Mouse (Mus musculus) liver, embryonic 15.5 days (tissue): Measurements from ENCODE around the gene Timd2. TPM values are rescaled to one million over a fixed set of nuclear protein-coding genes. Genes with fewer than 3 reads are reported as not detected.
A peak's percentile ranks its signal among the peaks of the same experiment; 100 is the strongest.
"Not testable (repeated sequence)": the region's sequence is repeated elsewhere in the genome, so short reads cannot be mapped to it uniquely, and the experiment has no call there.

Experiments
- ATAC-seq: fragments of 200-750 bp; cut with Nextera tagmentation; 2 replicates; pipeline ENCODE4 v1.8.0; 2017; ENCODE audit warnings: moderate number of reproducible peaks, mild to moderate bottlenecking, moderate library complexity; ENCODE audit not compliant: insufficient read depth
- H3K27ac ChIP-seq: fragments of 300-500 bp; sonication (generic); replicated peaks from 2 replicates; pipeline ENCODE4 v1.5.1; 2015; ENCODE audit warnings: mild to moderate bottlenecking, inconsistent platforms
- H3K27me3 ChIP-seq: fragments of 300-500 bp; sonication (generic); 2 replicates; pipeline ENCODE4 v1.6.1; 2015; ENCODE audit warnings: mild to moderate bottlenecking, inconsistent platforms
- H3K36me3 ChIP-seq: fragments of 300-500 bp; sonication (generic); replicated peaks from 2 replicates; pipeline ENCODE4 v1.6.1; 2015; ENCODE audit warnings: moderate library complexity, mild to moderate bottlenecking, inconsistent platforms
- H3K4me1 ChIP-seq: fragments of 300-500 bp; sonication (generic); replicated peaks from 2 replicates; pipeline ENCODE4 v1.6.1; 2015; ENCODE audit warnings: inconsistent platforms
- H3K4me2 ChIP-seq: fragments of 300-500 bp; sonication (generic); 2 replicates; pipeline ENCODE4 v1.6.1; 2015; ENCODE audit warnings: moderate library complexity, mild to moderate bottlenecking, inconsistent platforms
- H3K4me3 ChIP-seq: fragments of 300-500 bp; sonication (generic); replicated peaks from 2 replicates; pipeline ENCODE4 v1.5.1; 2015; ENCODE audit warnings: mild to moderate bottlenecking, inconsistent platforms
- H3K9ac ChIP-seq: fragments of 300-500 bp; sonication (generic); 2 replicates; pipeline ENCODE4 v1.6.1; 2015; ENCODE audit warnings: moderate library complexity, mild to moderate bottlenecking, inconsistent platforms
- H3K9me3 ChIP-seq: fragments of 300-500 bp; sonication (generic); replicated peaks from 2 replicates; pipeline ENCODE4 v1.6.1; 2016; ENCODE audit warnings: inconsistent platforms
- WGBS: fragments of 180-500 bp; shearing (Covaris S2); methylation state at CpG from one replicate; pipeline ENCODE4 v1.1.7; 2015; ENCODE audit warnings: mixed read lengths; ENCODE audit not compliant: insufficient replicate concordance; 5-methylcytosine and 5-hydroxymethylcytosine counted together
- polyA plus RNA-seq: library from polyadenylated mRNA; unstranded; fragments of >200 nt; fragmentation: Nextera tagmentation; extraction: Ambion mirVana; gene quantifications from 2 replicates; pipeline ENCODE4 v1.2.1, GENCODE M21; 2015

Timd2 gene
- 49.7 and 60.1 TPM in 2 replicates for polyA plus RNA-seq

DNA sequence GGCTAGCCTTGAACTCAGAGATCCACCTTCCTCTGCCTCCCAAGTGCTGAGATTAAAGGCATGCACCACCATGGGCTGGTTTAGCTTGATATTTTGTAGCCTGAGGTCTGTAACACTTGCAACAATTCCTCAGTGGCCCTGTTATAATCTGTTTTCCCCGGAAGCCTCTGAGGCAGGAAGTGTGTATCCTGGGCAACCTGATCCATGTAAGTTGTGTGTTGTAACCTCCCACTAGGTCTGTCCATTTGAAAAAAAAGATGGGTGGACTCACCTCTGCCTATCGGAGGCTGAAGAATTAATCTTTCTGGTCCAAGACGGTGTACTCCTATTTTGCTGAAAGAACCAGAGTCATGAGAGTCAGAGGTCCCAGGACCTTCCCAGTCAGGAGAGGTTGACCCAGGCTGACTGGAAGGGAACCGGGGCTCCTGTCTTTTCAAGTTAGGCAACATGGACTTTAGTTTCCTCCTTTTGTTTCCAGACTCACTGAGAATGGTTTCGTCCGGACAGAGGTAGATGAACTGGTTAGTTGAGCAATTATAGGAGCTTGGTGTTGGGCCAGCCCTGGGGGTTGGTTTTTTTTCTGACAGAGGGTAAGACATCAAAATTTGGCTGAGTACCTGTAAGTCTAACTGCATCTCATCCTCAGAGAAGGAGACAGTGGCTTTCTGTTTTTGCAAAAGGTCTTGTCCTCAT, at the start of gene Timd2:
TSS of gene Timd2 (minus strand) at position 398 of the 693 bp plus-strand sequence.
- ATAC-seq: peak; percentile 52

DNA sequence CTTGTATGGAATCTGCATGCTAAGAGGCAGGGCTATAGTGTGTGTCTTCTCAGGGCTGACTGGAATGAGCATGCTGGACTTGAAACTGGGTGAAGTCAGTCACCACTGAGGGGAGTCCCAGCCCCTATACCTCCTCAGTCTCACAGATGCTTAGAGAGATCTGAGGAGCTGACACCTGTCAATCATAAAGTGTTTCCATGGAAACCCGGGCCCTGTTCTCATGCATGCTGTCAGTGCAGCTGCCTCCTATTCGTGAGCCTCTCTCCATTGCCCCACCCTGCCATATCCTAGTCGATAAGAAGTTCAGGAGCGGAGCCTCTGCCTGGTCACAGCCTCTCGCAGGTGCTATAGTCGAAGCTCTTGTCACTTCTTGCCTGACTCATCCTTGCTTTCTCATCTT, 48.9 kb upstream of the Timd2 start:
- not testable (repeated sequence) for H3K4me1 ChIP-seq, H3K27ac ChIP-seq, H3K27me3 ChIP-seq, H3K36me3 ChIP-seq, H3K9me3 ChIP-seq, H3K4me3 ChIP-seq, ATAC-seq, H3K4me2 ChIP-seq, H3K9ac ChIP-seq
- 76% methylated on average over 6 of the region's 6 CpGs for WGBS

More for the DNA sequence above, at the start of gene Timd2:
- H3K9me3 ChIP-seq: no peaks in the 10 kb centered on the region
- H3K9ac ChIP-seq: no peak within 1 kb of the TSS
- no peaks in the 10 kb centered on the region for H3K36me3 ChIP-seq
- peak within 1 kb of the TSS; percentile 55; the same call in 1 of the 2 replicates for H3K27ac ChIP-seq
- H3K4me2 ChIP-seq: peak within 1 kb of the TSS; percentile 23
- no peaks in the 10 kb centered on the region for H3K4me1 ChIP-seq
- peak within 1 kb of the TSS; percentile 15; the same call in 1 of the 2 replicates for H3K4me3 ChIP-seq
- WGBS: 45% methylated on average over 6 of the region's 6 CpGs
- no peaks in the 10 kb centered on the region for H3K27me3 ChIP-seq

DNA sequence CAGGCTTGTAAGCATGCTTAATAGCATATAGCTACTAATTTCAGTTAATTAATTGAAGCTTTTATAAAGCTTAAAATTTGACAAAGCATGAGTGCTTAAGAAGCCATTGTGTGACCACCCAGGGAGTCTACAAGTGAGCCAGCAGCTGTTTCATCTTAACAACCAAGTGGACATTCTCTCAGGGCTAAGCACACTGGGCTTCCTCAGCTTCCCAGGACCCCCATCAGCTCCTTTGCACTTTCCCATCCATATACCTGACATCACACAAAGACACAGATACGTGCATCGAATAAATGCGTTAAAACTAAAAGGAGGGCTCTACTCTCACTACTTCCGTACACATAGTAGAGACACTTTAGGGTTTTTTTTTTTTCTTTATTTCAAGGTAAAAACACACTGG, 47.8 kb upstream of the Timd2 start:
- H3K4me1 ChIP-seq: no peaks in the 10 kb centered on the region
- ATAC-seq: no peak
- no peak overlapping the region for H3K9ac ChIP-seq
- 74% methylated on average over 4 of the region's 4 CpGs for WGBS
- H3K4me3 ChIP-seq: no peak overlapping the region
- no peak overlapping the region for H3K4me2 ChIP-seq
- no peak overlapping the region for H3K27ac ChIP-seq
- H3K9me3 ChIP-seq: no peaks in the 10 kb centered on the region
- H3K27me3 ChIP-seq: no peaks in the 10 kb centered on the region
- H3K36me3 ChIP-seq: no peaks in the 10 kb centered on the region

DNA sequence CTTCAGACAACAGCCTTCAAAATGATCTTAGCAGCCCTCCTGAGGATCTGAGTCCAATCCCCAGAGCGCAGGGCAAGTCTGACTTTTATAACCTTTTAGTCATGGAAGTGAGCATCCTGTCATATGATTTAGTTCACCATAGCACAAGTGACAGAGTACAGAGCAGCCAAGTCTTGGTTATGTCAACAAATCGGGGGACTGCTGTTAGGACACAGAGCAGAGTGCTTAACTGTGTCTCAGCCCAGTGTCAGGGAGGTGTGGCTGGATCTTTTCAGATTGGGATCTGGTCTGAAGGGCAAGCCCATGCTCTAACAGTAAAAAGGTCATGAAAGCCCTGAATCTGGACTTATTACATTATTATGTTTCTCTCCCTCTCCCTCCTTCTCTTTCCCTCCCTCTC, 46.8 kb upstream of the Timd2 start:
- H3K9ac ChIP-seq: no peak overlapping the region
- no peaks in the 10 kb centered on the region for H3K36me3 ChIP-seq
- 37% methylated on average over 2 of the region's 2 CpGs for WGBS
- H3K4me1 ChIP-seq: no peaks in the 10 kb centered on the region
- no peak overlapping the region for H3K4me2 ChIP-seq
- H3K27ac ChIP-seq: no peak overlapping the region
- H3K9me3 ChIP-seq: no peaks in the 10 kb centered on the region
- H3K27me3 ChIP-seq: no peaks in the 10 kb centered on the region
- no peak overlapping the region for H3K4me3 ChIP-seq
- ATAC-seq: no peak

DNA sequence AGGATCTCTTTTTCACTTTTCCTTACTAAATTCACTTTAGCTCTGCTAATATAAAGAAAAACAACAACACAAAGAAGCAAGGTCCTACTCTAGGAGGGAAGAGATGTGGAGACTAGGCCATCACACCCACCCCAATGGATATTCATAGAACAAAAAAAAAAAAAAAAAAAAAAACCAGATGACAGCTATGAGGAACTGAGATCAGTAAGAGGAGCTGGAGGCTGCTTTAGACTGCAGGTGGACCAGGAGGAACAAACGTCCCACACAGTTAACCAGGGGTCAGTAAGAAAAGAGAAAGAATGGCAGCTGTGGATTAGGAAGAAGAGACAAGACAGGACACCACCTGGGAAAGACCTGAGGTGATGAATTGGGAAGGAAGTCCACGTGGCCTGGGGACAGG, 41.1 kb upstream of the Timd2 start:
- ATAC-seq: no peak
- Histone ChIP-seq H3K27me3 (no peaks in the 10 kb centered on the region), H3K27ac (no peak overlapping the region), H3K36me3 (no peaks in the 10 kb centered on the region), H3K4me2 (no peak overlapping the region), H3K9me3 (no peaks in the 10 kb centered on the region), H3K4me3 (no peak overlapping the region), H3K9ac (no peak overlapping the region), H3K4me1 (no peaks in the 10 kb centered on the region)
- 33% methylated on average over 2 of the region's 2 CpGs for WGBS

DNA sequence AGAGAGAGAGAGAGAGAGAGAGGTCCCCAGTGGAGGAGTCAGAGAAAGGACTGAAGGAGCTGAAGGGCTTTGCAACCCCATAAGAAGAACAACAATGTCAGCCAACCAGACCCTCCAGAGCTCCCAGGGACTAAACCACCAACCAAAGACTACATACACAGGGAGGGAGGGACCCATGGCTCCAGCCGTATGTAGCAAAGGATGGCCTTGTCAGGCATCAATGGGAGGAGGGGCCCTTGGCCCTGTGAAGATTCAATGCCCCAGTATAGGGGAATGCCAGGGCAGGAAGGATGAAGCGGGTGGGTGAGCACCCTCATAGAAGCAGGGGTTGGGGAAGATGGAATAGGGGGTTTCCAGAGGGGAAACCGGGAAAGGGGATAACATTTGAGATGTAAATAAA, 34.9 kb upstream of the Timd2 start:
- Histone ChIP-seq H3K36me3 (no peaks in the 10 kb centered on the region), H3K4me3 (no peak overlapping the region), H3K27ac (no peak overlapping the region), H3K27me3 (no peaks in the 10 kb centered on the region), H3K9me3 (no peaks in the 10 kb centered on the region), H3K9ac (no peak overlapping the region), H3K4me2 (no peak overlapping the region), H3K4me1 (no peaks in the 10 kb centered on the region)
- ATAC-seq: no peak
- WGBS: 48% methylated on average over 3 of the region's 3 CpGs

DNA sequence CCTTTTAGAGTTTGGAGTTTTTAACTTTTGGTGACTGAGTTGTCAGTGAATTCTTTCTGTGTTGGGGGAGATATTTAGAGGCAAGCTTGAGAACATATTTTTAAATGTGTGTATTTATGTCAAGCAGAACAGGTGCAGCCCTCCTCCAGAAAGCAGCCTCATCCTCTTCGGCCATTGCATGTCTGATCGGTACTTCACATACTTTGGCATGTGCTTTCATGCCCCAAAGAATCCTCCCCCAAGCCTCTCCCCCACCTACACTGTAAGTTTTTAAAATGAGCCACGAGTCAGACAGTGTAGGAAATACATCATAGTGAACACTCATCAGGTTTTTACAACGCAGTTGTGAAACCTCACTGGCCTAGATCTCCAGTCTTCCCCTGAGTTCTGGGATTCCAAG, 34.0 kb upstream of the Timd2 start:
- H3K9me3 ChIP-seq: no peaks in the 10 kb centered on the region
- no peak for ATAC-seq
- H3K9ac ChIP-seq: no peak overlapping the region
- H3K4me1 ChIP-seq: no peaks in the 10 kb centered on the region
- H3K4me3 ChIP-seq: no peak overlapping the region
- H3K27me3 ChIP-seq: no peaks in the 10 kb centered on the region
- H3K27ac ChIP-seq: no peak overlapping the region
- 58% methylated on average over 4 of the region's 4 CpGs for WGBS
- H3K4me2 ChIP-seq: no peak overlapping the region
- H3K36me3 ChIP-seq: no peaks in the 10 kb centered on the region

DNA sequence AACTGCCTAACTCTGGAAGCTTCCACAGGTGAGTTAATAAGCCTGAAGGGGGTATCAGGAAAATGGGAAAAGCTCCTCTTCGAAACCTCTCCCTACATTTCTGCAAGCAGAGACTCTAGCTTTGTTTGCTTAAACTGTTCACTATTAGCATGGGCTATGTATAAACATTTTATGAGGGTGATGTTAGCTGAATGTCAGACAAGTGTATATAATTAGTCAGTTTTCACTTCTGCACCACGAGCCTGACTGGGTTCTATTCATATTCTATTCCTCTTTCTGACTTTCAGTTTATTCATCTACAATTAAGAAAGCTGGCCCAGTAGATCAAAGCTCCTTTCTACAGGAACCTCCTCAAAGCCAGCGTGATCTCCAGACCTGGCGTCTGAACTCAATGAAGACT, 32.6 kb upstream of the Timd2 start:
- H3K36me3 ChIP-seq: no peaks in the 10 kb centered on the region
- H3K9me3 ChIP-seq: no peaks in the 10 kb centered on the region
- no peaks in the 10 kb centered on the region for H3K27me3 ChIP-seq
- no peak overlapping the region for H3K4me2 ChIP-seq
- no peaks in the 10 kb centered on the region for H3K4me1 ChIP-seq
- no peak for ATAC-seq
- no peak overlapping the region for H3K4me3 ChIP-seq
- no peak overlapping the region for H3K27ac ChIP-seq
- H3K9ac ChIP-seq: no peak overlapping the region
- 59% methylated on average over 4 of the region's 4 CpGs for WGBS

DNA sequence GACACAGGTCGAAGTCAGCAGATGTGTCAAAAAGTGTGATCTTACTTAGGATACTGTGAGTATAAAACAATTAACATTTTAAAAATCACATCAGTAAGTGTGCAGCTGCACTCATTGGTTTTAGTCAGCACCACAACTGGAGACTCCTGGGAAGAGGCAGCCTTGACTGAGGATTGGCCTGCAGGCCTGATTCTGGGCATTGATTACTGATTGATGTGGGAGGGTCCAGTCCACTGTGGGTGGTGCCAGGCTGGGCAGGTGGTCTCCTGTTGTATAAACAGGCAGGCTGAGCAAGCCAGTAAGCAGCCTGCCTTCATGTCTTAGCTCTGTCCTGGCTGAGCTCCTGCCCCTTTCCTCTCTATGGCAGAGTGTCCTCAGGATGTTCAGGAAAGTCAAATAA, 28.2 kb upstream of the Timd2 start, which contains the start of gene Havcr1:
TSS of gene Havcr1 (plus strand) at position 5 of the 400 bp plus-strand sequence.
- H3K36me3 ChIP-seq, H3K27ac ChIP-seq, H3K27me3 ChIP-seq, ATAC-seq, H3K4me2 ChIP-seq, H3K4me3 ChIP-seq, H3K9ac ChIP-seq, H3K9me3 ChIP-seq, H3K4me1 ChIP-seq: not testable (repeated sequence)
- 66% methylated on average over 1 of the region's 1 CpGs for WGBS

DNA sequence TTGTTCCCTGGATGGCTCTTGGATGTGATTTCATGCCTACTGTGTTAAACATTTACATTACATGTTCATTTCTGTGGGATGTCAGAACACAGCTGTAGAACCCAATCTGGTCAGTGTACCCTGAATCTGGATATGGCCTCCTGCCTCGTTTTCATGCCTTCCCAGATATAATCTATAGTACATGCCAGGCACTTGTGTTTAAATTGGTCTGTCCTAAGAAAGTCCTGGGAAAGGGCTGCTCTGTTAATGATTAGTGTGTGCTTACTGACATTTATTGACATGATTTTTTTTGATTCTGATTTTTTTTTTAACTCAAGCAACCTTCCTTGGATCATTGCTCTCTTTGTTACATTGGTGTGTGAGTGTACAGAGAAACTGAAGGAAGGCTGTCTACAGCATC, 27.8 kb upstream of the Timd2 start:
- ATAC-seq: no peak
- no peak overlapping the region for H3K9ac ChIP-seq
- H3K4me2 ChIP-seq: no peak overlapping the region
- H3K36me3 ChIP-seq: no peaks in the 10 kb centered on the region
- no peaks in the 10 kb centered on the region for H3K27me3 ChIP-seq
- no peak overlapping the region for H3K27ac ChIP-seq
- WGBS: 19% methylated on average over 1 of the region's 1 CpGs
- no peaks in the 10 kb centered on the region for H3K9me3 ChIP-seq
- no peaks in the 10 kb centered on the region for H3K4me1 ChIP-seq
- no peak overlapping the region for H3K4me3 ChIP-seq

DNA sequence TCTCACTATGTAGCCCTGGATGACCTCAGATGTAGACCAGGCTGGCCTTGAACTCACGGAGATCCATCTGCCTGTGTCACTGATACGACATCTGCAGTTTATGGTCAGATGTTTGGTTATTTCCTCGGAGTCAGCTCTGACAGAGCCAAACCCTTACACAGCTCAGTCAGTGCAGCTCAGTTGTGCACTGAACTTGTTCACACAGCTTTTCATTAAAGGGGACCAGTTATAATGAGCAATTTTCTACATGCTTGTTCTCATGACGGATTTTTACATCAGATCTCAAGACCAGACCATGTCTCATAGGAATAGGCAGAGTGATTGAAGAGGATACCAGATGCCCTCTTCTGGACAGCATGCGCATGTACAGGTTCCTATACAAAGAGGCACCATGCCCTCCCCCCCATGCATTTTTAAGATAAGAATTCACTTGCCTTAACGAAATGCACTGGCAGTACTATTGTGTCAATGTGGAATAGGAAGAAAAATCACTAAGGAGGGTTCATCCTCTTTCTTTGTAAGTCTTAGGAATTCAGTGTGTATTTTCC, 26.5 kb upstream of the Timd2 start:
- Histone ChIP-seq H3K4me1 (no peaks in the 10 kb centered on the region), H3K9ac (no peak overlapping the region), H3K4me3 (no peak overlapping the region), H3K36me3 (no peaks in the 10 kb centered on the region), H3K9me3 (no peaks in the 10 kb centered on the region), H3K4me2 (no peak overlapping the region), H3K27me3 (no peaks in the 10 kb centered on the region), H3K27ac (no peak overlapping the region)
- no peak for ATAC-seq
- 42% methylated on average over 6 of the region's 6 CpGs for WGBS
